Mouse (Mus musculus): ENCODE measurements around the gene Prodh2.
A peak's percentile ranks its signal among the peaks of the same experiment; 100 is the strongest.
"Not testable (repeated sequence)": the region's sequence is repeated elsewhere in the genome, so short reads cannot be mapped to it uniquely, and the experiment has no call there.

Gene Prodh2

DNA sequence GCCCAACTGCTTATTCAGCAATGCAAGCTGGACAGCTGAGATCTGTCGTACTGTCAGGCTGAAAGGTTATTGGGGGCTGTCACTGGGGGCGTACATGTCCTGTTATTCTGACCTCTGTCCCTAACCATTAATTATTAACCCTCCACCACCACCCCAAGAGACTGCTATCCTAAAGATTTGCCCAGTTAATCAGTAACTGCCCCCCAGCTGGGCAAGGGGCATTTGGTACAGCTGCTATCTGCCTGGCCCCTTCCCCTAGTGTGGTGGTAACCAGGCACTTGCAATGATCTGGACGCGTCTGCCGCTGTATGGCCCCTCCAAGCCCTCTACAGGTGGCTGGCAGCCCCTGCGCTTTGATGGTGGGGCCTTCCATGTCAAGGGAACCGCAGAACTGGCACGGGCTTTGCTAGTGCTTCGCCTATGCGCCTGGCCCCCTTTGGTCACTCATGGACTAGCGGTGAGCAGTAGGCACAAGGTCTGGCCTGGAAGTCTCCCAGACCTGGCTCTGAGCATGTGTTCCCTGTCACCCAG is at the start of gene Prodh2:
Prodh2 (plus strand) TSS at position 222 of the 531 bp plus-strand sequence.
- DNase-seq (ENCODE audit: low spot score in 2 of 2) = no peak

DNA sequence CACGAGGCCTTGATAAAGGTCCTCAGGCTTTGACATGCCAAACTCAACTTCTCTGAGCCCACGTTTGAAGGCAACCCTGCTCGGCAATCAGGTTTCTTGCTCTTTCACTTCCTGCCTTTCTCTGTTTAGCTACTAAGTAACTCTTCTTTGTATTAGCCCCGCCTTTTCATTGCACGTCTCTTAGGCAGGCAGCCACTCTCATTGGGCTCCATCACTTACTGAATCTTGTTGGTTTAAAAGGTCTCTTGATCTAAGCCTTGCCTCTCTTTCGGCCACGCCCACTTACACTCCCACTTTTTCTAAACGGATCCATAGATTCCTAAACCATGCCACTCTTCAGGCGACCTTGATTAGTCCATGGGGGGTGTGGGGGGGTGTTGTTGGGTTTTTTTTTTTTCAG is 49.7 kb upstream of the Prodh2 start:
- no peak for DNase-seq (ENCODE audit: low spot score in 2 of 2)

DNA sequence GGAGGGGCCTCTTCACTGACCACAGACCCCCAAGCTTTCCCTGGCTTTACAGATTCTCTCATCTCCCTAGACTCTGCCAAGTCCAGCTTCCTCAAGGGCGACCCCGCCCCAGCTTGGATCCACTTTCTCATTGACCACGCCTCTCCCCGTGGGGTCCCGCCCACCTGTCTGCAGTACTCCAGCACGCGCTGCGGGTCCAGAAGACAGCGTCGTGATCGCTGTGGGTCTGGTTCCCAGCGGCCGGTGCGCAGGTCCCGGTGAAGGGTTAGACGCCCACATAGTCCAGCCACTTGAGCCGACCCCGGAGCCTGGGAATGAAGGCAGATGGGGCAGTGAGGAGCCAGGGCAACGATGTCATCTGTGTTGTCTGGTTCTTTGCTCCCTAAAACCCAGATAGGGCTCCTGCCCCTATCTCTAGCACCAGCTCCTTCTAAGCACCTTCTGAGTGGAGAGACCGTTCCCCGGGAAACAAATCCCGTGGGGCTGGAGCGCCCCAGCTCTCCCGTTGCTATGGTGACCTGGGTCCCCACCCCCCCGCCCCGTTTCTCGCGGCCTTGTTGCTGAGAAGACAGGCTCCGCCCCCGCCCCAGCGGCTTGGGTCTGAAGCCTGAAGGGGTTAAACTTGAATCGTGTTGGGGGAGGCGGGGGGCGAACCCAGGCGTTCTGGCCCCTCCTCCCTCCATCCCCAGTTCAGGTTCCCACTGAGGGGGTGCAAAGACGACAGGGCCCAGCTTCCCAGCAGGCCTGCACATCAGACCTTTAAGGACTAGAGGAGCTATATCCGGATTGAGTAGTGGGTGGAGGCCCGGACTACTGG is 49.1 kb upstream of the Prodh2 start:
- peak in 1 of 2 experiments; percentile 80 for DNase-seq (ENCODE audit: low spot score in 2 of 2)

DNA sequence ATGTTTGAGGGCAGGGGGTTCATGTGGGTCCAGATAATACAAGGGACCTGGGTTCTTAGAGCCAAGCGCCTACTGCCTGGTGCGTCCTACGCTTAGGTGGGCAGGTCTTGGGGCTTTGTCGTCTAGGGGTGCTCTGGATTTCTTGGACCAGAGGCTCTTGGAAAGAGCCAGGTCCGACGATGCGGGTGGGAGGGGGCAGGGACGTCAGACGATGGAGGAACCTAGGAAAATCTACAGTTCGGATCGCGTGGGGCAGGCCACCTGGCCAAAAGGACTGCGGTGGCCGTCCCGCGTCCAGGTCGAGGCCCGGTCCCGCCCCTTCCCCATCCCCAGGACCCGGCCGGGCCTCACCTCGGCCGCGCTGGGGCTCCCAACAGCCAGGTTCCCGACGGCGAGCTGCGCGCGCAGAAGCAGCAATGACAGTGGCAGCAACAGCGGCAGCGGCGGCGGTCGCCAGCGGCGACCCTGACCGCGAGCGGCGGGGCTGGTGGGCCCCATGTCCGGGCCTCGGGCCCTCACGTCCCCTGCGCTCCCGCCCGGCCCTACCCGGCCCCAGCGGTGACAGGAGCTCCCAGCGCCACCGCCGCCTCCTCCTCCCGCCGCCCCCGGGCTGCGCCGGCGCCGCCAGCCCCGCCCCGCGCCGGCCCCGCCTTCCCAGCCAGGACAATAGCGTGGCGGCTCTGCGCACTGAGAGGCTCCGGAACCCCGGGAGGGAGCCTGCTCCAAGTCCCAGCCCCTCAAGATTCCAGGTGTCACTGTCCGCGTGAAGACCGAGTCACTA is 48.3 kb upstream of the Prodh2 start, which contains the start of gene Aplp1:
Aplp1 (minus strand) TSS at position 565 of the 781 bp plus-strand sequence.
- DNase-seq (ENCODE audit: low spot score in 2 of 2) = peak in 1 of 2 experiments; percentile 81

DNA sequence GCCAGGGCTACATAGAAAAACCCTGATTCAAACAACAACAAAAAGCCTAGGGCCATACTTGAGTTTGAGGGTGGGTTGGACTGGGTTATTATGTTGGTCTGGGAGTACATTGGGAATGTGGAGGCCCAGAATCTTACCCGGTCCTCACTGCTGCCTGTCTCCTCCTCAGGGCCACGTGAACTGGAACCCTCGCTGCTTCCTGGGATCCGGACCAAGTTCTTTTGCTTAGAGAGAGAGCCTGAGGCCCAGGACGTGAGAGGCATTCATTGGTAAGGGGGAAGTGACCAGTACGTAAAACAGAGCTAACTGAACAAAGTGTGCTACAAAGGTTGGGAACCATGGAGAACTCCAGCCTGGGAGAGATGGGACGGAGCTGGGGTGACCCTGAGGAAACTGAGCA is 43.2 kb upstream of the Prodh2 start:
- DNase-seq (ENCODE audit: low spot score in 2 of 2) = no peak

DNA sequence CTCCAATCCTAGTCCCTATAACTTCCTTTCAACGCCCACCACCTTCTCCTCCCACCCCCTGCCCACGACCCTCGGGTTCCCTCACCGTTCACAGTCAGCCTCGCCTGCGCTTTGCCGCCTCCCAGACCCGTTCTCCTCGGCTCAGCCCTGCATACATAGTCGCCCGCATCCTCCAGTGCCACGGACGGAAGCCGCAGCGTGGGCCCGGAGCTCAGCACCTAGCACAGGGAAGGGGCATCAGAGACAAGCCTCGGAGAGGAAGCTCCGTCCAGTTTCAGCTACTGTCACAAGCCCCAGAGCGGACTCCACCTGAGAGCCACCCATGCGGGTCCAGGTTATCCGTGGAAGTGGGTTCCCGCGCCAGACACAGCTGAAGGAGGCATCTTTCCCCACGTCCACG is 40.1 kb upstream of the Prodh2 start:
- DNase-seq (ENCODE audit: low spot score in 2 of 2) = no peak

DNA sequence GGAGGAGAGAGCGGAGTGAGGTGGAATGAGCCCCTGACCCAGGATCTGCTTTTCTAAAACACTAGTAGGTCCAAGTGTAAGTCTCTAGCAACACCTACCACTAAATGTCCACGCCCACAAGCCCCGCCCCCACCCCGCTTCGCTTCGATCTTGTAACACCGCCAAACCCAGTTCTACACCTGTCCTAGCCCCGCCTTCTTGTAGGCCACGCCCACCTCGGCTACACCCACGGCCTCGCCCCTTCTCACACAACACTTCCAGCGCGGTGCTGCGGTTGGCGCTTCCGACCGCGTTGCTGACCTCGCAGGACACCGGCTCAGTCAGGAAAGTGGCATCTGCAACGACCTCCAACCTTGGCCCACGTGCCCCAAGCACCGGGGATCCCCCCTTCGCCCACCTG is 39.7 kb upstream of the Prodh2 start:
- DNase-seq (ENCODE audit: low spot score in 2 of 2) = no peak

DNA sequence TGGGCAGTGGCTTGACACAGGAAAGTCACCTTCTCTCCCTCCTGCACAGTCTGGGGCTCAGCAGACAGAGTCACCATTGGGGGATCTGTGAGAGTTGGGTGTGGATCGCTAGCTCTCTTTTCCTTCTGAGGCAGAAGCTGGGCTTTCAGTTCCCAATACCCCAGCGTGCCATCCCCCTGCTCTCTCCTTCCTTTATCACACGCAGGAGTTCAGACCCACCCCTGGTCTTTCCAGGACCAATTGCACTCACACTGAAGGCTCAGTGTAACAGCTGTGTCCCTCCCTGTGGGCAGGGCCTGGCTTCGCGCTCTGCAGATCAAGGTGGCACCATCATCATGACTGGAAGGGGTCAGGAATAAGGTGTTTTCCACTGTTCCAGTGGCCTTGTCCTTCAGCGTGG is 39.2 kb upstream of the Prodh2 start:
- DNase-seq (ENCODE audit: low spot score in 2 of 2) = no peak

DNA sequence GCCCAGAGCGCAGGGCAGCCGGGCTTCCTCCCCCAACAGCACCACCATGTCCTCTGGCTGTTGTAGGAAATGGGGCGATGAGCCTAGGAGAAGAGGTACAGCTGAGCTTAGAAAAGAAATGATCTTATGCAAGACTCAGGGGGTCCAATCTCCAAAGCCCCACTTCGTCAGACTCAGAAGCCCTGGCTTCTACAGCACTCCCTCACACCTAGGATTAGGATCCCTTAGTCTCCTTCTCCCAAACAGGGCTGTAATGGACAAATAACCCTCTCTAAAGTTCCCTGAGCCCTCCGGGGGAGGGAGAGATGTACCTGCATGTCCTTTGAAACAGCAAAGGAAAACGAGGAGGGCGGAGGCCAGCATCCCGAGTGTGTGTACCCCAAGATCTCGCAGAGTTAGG is 36.9 kb upstream of the Prodh2 start:
- no peak for DNase-seq (ENCODE audit: low spot score in 2 of 2)

DNA sequence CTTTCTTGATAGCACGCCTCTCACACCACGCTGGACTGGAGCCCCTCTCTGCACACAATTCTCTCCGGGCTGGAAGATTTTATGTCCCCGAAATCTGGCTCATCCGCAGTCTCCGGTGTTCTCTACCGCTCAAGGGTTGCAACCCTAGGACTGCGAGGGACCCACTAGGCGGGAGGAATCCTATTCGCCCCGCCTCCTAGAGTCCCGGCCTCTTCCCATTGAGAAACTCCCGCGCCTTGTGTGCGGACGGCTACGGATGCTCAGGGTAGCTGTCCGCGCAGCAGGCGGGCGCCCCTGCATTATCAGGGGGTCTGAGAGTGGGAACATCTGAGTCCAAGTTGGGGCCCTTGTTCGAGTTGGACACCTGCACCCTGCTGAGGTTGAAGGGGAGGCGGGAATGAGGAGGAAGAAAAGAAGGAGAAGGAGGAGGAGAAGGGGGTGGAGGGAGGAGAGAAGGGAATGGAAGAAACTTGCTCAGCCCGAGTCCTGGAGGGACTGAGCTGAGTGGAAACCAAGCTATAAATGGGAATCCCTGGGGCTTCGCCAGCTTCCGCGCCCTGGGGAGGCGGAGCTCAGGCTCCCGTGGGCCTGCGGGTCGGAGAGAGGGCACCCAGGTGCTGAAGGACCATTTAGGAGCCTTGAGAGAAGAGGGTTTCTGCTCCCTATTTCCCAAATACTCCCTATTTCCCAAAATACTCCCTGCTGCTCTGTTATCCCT is 36.4 kb upstream of the Prodh2 start:
- DNase-seq (ENCODE audit: low spot score in 2 of 2) = no peak

DNA sequence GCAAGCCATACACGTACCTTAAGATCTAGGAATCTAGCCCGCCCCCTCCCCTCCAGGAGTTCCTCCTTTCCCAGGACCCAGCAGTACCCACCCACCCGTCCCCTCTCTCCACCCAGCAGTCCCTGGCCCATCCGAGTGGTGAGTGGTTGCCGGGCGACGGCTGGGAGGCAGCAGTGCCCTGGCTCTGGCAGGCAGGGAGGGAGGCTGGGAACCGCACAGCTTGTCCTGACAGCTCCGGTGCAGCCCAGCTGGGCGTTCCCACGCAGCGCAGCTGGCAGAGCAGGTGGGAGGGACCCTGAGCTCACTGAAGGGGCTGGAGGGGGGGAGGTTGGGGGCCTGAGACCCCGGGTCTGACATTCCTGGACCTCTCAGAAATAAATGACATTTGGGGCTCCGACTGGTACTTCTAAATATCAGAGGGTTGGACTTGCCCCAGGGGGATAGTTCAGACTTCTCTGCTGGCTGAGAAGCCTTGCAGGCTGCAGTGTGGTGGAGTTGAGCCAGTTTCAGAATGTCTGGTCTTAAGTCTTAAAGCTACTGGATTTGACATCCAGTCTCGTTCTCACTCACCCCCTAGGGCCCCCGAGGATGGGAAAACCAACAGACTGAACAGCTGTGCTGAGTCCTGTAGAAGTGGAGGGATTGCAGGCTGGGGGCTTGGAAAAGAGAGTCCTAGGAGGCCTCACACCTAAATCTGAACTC is 35.6 kb upstream of the Prodh2 start, which contains the start of the genes Kirrel2 and Nphs1:
Kirrel2 (minus strand) TSS at position 62 of the 702 bp plus-strand sequence.
Nphs1 (plus strand) TSS at position 687 of the 702 bp plus-strand sequence.
- DNase-seq (ENCODE audit: low spot score in 2 of 2) = peak in 1 of 2 experiments; percentile 60

DNA sequence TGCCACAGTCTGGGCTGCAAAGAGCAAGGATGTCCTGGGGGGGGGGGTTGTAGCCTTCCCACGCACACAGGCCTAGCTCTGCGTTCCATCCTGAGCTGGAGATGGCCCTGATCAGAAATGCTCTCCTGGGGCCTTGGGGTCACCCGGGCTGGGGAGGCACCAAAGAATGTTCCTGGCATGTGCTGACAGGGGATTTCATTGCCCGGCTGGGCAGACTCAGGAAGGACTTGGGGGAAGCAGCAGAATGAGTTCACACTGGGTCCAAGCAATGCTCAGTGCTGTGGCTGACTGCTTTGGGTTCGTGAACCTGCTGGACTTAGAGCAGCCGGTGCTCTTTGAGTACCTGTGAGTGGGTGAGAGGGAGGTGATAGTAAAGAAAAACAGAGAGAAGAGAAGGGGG is 33.9 kb upstream of the Prodh2 start:
- no peak for DNase-seq (ENCODE audit: low spot score in 2 of 2)

DNA sequence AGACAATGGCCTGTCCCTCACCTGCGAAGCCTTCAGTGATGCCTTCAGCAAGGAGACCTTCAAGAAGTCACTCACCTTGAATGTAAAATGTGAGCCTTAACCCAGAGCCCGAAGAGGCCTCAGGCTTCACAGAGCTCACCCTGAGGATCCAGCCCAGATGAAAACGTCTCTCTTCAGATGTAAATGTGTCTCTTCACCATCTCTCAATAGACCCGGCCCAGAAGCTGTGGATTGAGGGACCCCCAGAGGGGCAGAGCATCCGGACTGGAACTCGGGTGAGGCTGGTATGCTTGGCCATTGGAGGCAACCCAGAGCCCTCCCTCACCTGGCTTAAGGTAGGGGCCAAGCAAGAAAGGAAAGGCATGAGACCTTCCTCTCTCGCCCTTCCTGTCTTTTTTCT is 29.9 kb upstream of the Prodh2 start:
- no peak for DNase-seq (ENCODE audit: low spot score in 2 of 2)

DNA sequence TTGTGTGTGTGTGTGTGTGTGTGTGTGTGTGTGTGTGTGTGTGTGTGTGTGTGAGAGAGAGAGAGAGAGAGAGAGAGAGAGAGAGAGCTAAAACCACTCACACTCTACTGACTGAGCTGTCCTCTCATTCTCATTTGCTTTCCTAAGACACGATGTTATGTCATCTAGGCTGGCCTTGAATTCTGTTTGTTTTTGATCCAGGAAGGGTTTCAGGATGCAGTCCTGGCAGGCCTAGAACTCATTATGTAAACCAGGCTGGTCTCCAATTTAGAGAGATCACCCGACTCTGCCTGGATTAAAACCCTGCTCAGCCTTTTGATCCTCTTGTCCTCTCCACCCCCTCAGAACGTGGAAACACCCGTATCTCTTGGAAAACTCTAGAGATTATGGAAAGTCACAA is 29.4 kb upstream of the Prodh2 start:
- no peak for DNase-seq (ENCODE audit: low spot score in 2 of 2)

DNA sequence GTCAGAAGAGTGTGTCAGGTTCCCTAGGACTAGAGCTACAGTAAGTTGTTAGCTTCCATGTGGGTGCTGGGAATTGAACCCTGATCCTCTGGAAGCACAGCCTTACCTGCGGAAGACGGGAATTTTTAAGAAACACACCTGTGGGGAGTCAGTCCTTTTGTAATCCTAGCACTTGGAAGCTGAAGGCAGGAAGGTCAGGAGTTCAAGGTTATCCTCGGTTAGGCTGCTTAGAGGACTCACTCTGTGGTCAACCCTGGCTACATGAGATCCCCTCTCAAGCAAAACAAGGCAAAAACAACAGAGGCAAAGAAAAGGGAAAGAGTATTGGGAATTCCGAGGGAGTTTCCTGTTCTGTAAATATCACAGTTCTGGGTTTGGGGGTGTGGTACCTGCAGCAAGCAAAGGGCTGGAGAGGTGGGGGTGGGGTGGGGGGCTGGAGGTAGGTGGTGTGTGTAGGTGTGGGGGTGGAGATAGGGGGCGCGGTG is 28.6 kb upstream of the Prodh2 start:
- DNase-seq (ENCODE audit: low spot score in 2 of 2) = no peak

DNA sequence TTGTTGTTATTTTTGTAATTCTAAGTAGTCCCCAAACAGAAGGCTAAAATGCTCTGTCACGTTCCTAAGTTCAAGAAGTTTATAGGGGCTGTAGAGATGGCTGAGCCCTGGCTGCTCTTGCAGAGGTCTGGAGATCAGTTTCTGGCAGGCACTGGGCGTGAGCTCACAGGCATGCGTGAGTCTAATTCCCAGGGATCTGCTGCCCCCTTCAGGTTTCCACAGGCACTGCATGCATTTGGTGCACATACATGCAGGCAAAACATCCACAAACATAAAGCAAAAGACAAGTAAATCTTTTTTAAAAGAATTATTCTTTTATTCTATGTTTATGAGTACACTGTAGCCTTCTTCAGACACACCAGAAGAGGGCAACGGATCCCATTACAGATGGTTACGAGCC is 21.0 kb upstream of the Prodh2 start:
- DNase-seq (ENCODE audit: low spot score in 2 of 2) = no peak

DNA sequence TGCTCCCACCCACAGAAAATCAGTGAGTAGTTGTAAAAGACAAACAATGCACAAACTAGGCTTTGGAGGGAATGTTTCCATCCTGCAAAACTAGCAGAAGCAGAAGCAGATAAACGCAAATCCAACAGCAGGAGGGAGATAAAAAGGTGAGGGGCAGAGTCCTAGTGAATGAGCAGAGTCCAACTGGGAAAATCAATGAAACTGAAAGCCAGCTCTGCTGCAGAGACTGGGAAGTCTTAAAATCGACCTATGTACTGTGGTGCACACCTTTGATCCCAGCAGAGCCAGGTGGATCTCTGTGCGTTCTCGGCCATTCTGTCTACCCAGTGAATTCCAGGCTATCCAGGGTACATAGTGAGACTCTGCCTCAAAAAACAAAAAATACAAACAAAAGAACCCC is 18.4 kb upstream of the Prodh2 start:
- DNase-seq (ENCODE audit: low spot score in 2 of 2) = no peak

DNA sequence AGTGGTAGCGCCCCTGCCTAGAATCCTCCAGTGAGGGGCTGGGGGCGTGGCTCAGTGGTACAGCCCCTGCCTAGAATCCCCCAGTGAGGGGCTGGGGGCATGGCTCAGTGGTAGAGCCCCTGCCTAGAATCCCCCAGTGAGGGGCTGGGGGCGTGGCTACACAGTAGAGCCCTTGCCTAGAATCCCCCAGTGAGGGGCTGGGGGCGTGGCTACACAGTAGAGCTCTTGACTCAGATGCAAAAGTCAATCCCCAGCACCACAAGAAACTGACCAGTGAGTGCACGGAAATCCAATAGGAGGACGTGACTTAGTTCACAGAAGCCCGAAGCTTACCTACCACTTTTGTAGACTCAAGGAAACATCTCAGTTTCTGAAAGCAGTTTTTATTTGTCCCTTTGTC is 17.3 kb upstream of the Prodh2 start:
- not testable (repeated sequence) for DNase-seq (ENCODE audit: low spot score in 2 of 2)

DNA sequence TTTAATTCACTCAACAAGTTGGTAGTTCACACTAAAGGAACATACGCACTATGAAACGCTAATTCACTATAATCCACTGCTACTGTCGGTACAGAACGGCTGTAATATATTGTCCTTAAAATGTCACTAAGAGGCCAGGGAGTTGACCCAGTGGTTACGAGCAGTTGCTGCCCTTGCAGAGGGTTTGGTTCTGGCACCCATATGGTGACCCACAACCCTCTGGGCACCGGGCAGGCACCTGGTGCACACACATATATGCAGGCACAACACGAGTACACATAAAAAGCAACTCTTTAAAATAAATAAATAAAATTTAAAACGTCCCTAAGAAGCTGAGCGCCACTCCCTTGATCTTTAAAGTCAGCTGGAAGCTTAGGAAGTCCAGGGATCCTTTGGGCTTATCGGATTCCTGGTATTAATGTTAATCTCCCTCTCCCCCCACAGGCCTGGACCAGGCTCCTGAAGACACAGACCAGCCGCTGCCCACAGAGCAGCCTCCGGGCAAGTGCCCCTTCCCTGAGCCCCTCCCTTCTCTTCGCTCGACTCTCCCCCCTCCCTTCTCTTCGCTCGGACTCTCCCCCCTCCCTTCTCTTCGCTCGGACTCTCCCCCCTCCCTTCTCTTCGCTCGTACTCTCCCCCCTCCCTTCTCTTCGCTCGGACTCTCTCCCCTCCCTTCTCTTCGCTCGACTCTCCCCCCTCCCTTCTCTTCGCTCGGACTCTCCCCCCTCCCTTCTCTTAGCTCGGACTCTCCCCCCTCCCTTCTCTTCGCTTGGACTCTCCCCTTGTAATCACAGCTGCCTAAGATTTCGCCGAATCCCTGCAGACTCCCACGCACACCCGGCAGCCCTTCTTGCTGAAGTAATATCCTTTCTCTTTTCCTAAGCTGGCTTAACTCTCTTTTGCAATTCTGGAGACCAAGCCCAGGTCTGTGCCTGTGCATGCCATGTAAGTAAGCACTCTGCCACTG is 15.7 kb upstream of the Prodh2 start:
- peak in 1 of 2 experiments; percentile 64 for DNase-seq (ENCODE audit: low spot score in 2 of 2)

DNA sequence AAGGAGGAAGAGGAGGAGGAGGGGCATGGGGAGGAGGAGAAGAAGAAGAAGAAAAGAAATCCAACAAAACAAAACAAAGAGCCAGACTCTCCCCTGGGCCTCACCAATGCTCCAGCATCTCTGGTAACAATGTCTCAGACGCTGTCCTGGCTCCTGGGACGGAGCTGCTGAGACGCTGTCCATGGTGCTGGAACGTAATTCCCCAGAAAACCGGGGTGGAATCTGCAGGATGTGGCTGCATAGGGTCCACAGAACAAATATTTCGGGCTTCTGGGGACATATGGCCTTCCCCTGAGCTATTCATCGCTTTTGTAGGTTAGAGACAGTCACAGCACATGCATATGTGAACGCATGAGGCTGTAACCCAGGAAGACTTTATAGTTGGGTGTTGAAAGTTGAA is 9.2 kb upstream of the Prodh2 start:
- no peak for DNase-seq (ENCODE audit: low spot score in 2 of 2)

Data from left cerebral cortex, adult 9 months (tissue).